ENCODE assay signal across 11 mouse cellular contexts in the genomic region with DNA sequence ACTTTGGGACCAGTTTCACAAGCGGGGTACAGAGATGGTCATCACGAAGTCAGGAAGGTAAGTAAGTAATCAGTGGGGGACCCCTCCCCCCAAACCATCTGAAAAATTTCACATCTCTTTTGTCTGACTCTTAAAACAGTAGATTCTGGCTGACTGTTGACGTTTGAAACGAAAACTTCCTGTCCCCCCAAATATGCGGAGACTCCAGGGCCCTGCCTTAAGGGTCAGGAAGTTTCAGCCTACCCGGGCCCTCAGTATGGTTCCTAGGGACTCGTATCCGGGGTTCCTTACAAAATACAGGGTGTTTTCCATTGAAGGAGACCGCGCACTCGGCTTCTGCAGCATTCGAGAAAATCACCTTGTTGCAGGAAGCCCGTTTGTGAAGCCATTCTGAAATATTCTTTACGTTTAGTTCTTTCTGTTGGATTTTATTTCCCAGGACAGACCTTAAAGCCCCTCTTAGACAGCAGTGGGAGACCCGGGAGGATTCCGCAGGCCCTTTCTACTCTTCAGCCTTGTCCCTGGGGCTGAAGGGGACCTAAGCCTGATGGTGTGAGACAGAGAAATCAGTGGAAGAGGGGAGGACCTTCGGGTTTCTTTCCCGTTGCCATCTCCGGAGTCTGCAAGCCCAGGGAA. TPM values are rescaled to one million over a fixed set of nuclear protein-coding genes. Genes with fewer than 3 reads are reported as not detected.
A peak's percentile ranks its signal among the peaks of the same experiment; 100 is the strongest.
DNase-seq lines count a peak whose midpoint lies in the region; ATAC-seq and TF ChIP-seq lines count a peak whose summit lies in the region.
"Had no signal": no experiment of that assay in that cellular context is flagged by ENCODE, and none has a peak within 500 bp of the region (broad histone marks: within the 10 kb centered on the region; RNA-seq: fewer than 3 reads in every experiment).

No protein-coding gene starts in this region.

- TF ChIP-seq EP300 in liver, embryonic 14.5 days (IDR thresholded peaks at IDR 0.05; ENCODE audit: low read depth), result no peak

- no peak overlapping the region for H3K9ac ChIP-seq in forebrain, embryonic 15.5 days (replicated peaks)
- H3K9ac ChIP-seq in liver, embryonic 14.5 days (replicated peaks), result peak overlapping the region; percentile 34; the same call in 1 of the 2 replicates

- H3K27me3 ChIP-seq in forebrain, embryonic 15.5 days, result peaks cover 93% of the 10 kb centered on the region
- H3K27me3 ChIP-seq in liver, embryonic 14.5 days (ENCODE audit: control insufficient read depth, insufficient read depth, low read length), result peaks cover 76% of the 10 kb centered on the region
- H3K27me3 ChIP-seq: CH12.LX had no signal

- H3K27ac ChIP-seq in gastrocnemius, adult 2 months, result peak overlapping the region; percentile 93
- H3K27ac ChIP-seq in forebrain, embryonic 15.5 days (replicated peaks), result no peak overlapping the region
- H3K27ac ChIP-seq in liver, embryonic 14.5 days, result no peak overlapping the region

- intact Hi-C loops in gastrocnemius, adult 2 months (cut with DNase I), result loop anchor here (5.0 to 10.0 kb wide), 2 partner anchors 618 to 795 kb away; no protein-coding TSS in a partner anchor
- intact Hi-C loops in gastrocnemius, postnatal 36 days (cut with DNase I), result loop anchor here (5.0 kb wide), 1 partner anchor 795 kb away; no protein-coding TSS in a partner anchor
- intact Hi-C loops in gastrocnemius, postnatal 14 days (cut with DNase I; ENCODE audit: low total_unique reads), result no loop called here

- no peaks in the 10 kb centered on the region for H3K9me3 ChIP-seq in forebrain, embryonic 15.5 days
- H3K9me3 ChIP-seq in liver, embryonic 14.5 days (ENCODE audit: control insufficient read depth, low read length), result no peaks in the 10 kb centered on the region

- H3K4me1 ChIP-seq in forebrain, embryonic 15.5 days, result peaks cover 21% of the 10 kb centered on the region
- 0 out of 4 replicates have a peak, but pooled peaks cover 0 to 2% of the 10 kb centered on the region in 2 experiments for H3K4me1 ChIP-seq in liver, embryonic 14.5 days (replicated peaks; ENCODE audit: control insufficient read depth in 2 of 2, insufficient read depth in 2 of 2, low read length in 1 of 2)

- whole genome bisulfite sequencing in forebrain, embryonic 15.5 days, result under 1% methylated on average over 19 of the region's 19 CpGs
- WGBS in liver, embryonic 14.5 days (ENCODE audit: insufficient replicate concordance), result 1% methylated on average over 19 of the region's 19 CpGs

- peak overlapping the region; percentile 80 for H3K4me3 ChIP-seq in gastrocnemius, adult 2 months
- peak overlapping the region; percentile 11; the same call in 1 of the 2 replicates for H3K4me3 ChIP-seq in forebrain, embryonic 15.5 days
- H3K4me3 ChIP-seq in liver, embryonic 14.5 days (ENCODE audit: insufficient read depth in 1 of 2, low read depth in 2 of 2, low read length in 2 of 2), result peak overlapping the region; percentile 50 to 56

- H3K4me2 ChIP-seq in forebrain, embryonic 15.5 days (replicated peaks), result no peak overlapping the region
- H3K4me2 ChIP-seq in liver, embryonic 14.5 days (ENCODE audit: low read depth), result peak overlapping the region; percentile 53

- no peak for TF ChIP-seq CTCF in gastrocnemius, adult 2 months (IDR thresholded peaks at IDR 0.05)
- TF ChIP-seq CTCF in liver, embryonic 14.5 days (IDR thresholded peaks at IDR 0.05; ENCODE audit: low read depth), result no peak

- DNase-seq in gastrocnemius, adult 2 months, result no peak
- no peak for DNase-seq in gastrocnemius, postnatal 36 days
- peak; percentile 24 for DNase-seq in 3134 (ENCODE audit: extremely low read depth, insufficient read length, low spot score)
- no peak for DNase-seq in liver, embryonic 14.5 days (ENCODE audit: low read depth in 3 of 3, low spot score in 3 of 3)
- no peak for DNase-seq in gastrocnemius, adult 18-20 months (ENCODE audit: low spot score)
- DNase-seq in gastrocnemius, postnatal 14 days, result no peak
- no peak for DNase-seq in right cerebral cortex, postnatal 36 days (ENCODE audit: low spot score in 2 of 2)
- DNase-seq: cerebellum, postnatal 14 days had no signal

- H3K36me3 ChIP-seq in forebrain, embryonic 15.5 days, result no peaks in the 10 kb centered on the region
- no peaks in the 10 kb centered on the region for H3K36me3 ChIP-seq in liver, embryonic 14.5 days (replicated peaks; ENCODE audit: control insufficient read depth, insufficient read depth, low read depth)

- no peak for ATAC-seq in forebrain, embryonic 15.5 days (replicated peaks)
- no peak for ATAC-seq in liver, embryonic 14.5 days (ENCODE audit: insufficient read depth)

RNA-seq across cellular contexts. Expression of a gene that starts 2.0 kb away (rescaled TPM):
- total RNA-seq in gastrocnemius, adult 2 months (2021), result 1 to 10 TPM; 3.9 to 7.7 TPM
- 1 to 10 TPM; 2.6 to 4.4 TPM for total RNA-seq in gastrocnemius, postnatal 36 days (2021)
- polyA plus RNA-seq in forebrain, embryonic 15.5 days (2015; fragmentation: Nextera tagmentation; extraction: Ambion mirVana), result 1.7 and 2.4 TPM in 2 replicates
- 1.4 and 1.7 TPM in 2 replicates for polyA plus RNA-seq in liver, embryonic 14.5 days (2012; rRNA removed)
- 2.0 and 2.4 TPM in 2 replicates for polyA plus RNA-seq in liver, embryonic 14.5 days (2014; fragmentation: Nextera tagmentation; extraction: Ambion mirVana)
- total RNA-seq in gastrocnemius, adult 18-20 months (2021), result 1 to 10 TPM; 4.5 to 8.7 TPM
- total RNA-seq in gastrocnemius, postnatal 14 days (2021), result 1 to 10 TPM; 6.5 to 9.4 TPM
- total RNA-seq: CH12.LX; neutrophil, adult 5-6 weeks had no signal

Comparison
In these comparisons a context has a peak if more than half of its experiments do, and no peak if none do; other contexts are left out.
1. H3K4me3 ChIP-seq: peak in every context shown above with its lines; median percentile 80 in gastrocnemius, adult 2 months; 53 in liver, embryonic 14.5 days; 11 in forebrain, embryonic 15.5 days.